In genomic region chr3:101407568-101407967, GRCm38 (mm10) we compare ENCODE assay signal across 10 mouse cellular contexts. TPM values are rescaled to one million over a fixed set of nuclear protein-coding genes. Genes with fewer than 3 reads are reported as not detected.
DNase-seq lines count a peak whose midpoint lies in the region; ATAC-seq and TF ChIP-seq lines count a peak whose summit lies in the region.
"Had no signal": no experiment of that assay in that cellular context is flagged by ENCODE, and none has a peak within 500 bp of the region (broad histone marks: within the 10 kb centered on the region; RNA-seq: fewer than 3 reads in every experiment).

No protein-coding gene starts in this region.

- WGBS in heart, postnatal 0 days = 33% methylated on average over 8 of the region's 8 CpGs
- WGBS in neural tube, embryonic 15.5 days = 78% methylated on average over 8 of the region's 8 CpGs

- no peak overlapping the region for H3K4me2 ChIP-seq in heart, postnatal 0 days (ENCODE audit: low read depth, low read length)
- no peak overlapping the region for H3K4me2 ChIP-seq in neural tube, embryonic 15.5 days

- peaks cover 80% of the 10 kb centered on the region for H3K4me1 ChIP-seq in heart, postnatal 0 days (ENCODE audit: control insufficient read depth, insufficient read depth)
- peaks cover 76% of the 10 kb centered on the region for H3K4me1 ChIP-seq in neural tube, embryonic 15.5 days

- peak; percentile 36 for DNase-seq in heart, postnatal 0 days (ENCODE audit: low spot score)
- no peak for DNase-seq in heart, adult 9 months (ENCODE audit: low spot score in 2 of 2)
- DNase-seq in CD4-positive helper T cell, adult 2 months (ENCODE audit: low read depth, low spot score) = peak; percentile 63
- DNase-seq in T-cell, adult 2 months (ENCODE audit: low spot score) = peak; percentile 79
- DNase-seq in cerebellum, adult 9-10 months = no peak
- no peak for DNase-seq in heart, postnatal 36 days
- DNase-seq: kidney, adult 8-10 months had no signal

- no peaks in the 10 kb centered on the region for H3K36me3 ChIP-seq in heart, postnatal 0 days (replicated peaks; ENCODE audit: control insufficient read depth, insufficient read depth, low read length)
- no peaks in the 10 kb centered on the region for H3K36me3 ChIP-seq in neural tube, embryonic 15.5 days
- H3K36me3 ChIP-seq: embryonic facial prominence, embryonic 15.5 days had no signal

- no peak for TF ChIP-seq CTCF in heart, postnatal 0 days (IDR thresholded peaks at IDR 0.05; ENCODE audit: low read depth)

- H3K9ac ChIP-seq in heart, postnatal 0 days (replicated peaks; ENCODE audit: low read depth, low read length) = no peak overlapping the region
- H3K9ac ChIP-seq in neural tube, embryonic 15.5 days (replicated peaks) = no peak overlapping the region
- H3K9ac ChIP-seq: embryonic facial prominence, embryonic 15.5 days had no signal

- no peaks in the 10 kb centered on the region for H3K9me3 ChIP-seq in heart, postnatal 0 days (replicated peaks; ENCODE audit: control insufficient read depth, low read length)
- H3K9me3 ChIP-seq in neural tube, embryonic 15.5 days (replicated peaks) = no peaks in the 10 kb centered on the region
- H3K9me3 ChIP-seq: embryonic facial prominence, embryonic 15.5 days had no signal

- ATAC-seq in heart, postnatal 0 days (ENCODE audit: insufficient read depth, low read depth) = no peak
- peak; percentile 67 for ATAC-seq in megakaryocyte progenitor cell, adult 5-6 weeks (replicated peaks; ENCODE audit: poor library complexity)
- no peak for ATAC-seq in neural tube, embryonic 15.5 days (ENCODE audit: low FRiP score)

- no peak overlapping the region for H3K27ac ChIP-seq in heart, postnatal 0 days (ENCODE audit: low read depth)
- no peak overlapping the region for H3K27ac ChIP-seq in neural tube, embryonic 15.5 days (replicated peaks)

- intact Hi-C loops in heart, postnatal 36 days (cut with DNase I) = no loop called here

- no peak for TF ChIP-seq EP300 in heart, postnatal 0 days (IDR thresholded peaks at IDR 0.05; ENCODE audit: low read depth)

- no peaks in the 10 kb centered on the region for H3K27me3 ChIP-seq in heart, postnatal 0 days (ENCODE audit: control insufficient read depth, insufficient read depth, low read length)
- no peaks in the 10 kb centered on the region for H3K27me3 ChIP-seq in neural tube, embryonic 15.5 days (replicated peaks)
- H3K27me3 ChIP-seq: embryonic facial prominence, embryonic 15.5 days had no signal

- no peak overlapping the region for H3K4me3 ChIP-seq in heart, postnatal 0 days (ENCODE audit: low read depth, low read length)
- H3K4me3 ChIP-seq in neural tube, embryonic 15.5 days (replicated peaks) = no peak overlapping the region
- H3K4me3 ChIP-seq: embryonic facial prominence, embryonic 15.5 days had no signal

RNA-seq across cellular contexts. Expression of gene Igsf3, which starts 30.7 kb away (rescaled TPM):
- 23.9 and 27.1 TPM in 2 replicates for total RNA-seq in heart, postnatal 0 days (2014; rRNA removed; ENCODE audit: low replicate concordance)
- 16.6 and 18.0 TPM in 2 replicates for polyA plus RNA-seq in heart, postnatal 0 days (2015; fragmentation: Nextera tagmentation; extraction: Ambion mirVana)
- 0.68 and 1.1 TPM in 2 replicates for total RNA-seq in megakaryocyte progenitor cell, adult 5-6 weeks (2015)
- 1.1 and 1.3 TPM in 2 replicates for total RNA-seq in megakaryocyte progenitor cell, adult 5-6 weeks (2017)
- polyA plus RNA-seq in neural tube, embryonic 15.5 days (2015; fragmentation: Nextera tagmentation; extraction: Ambion mirVana) = 84.8 and 89.7 TPM in 2 replicates
- 10 to 100 TPM in 1 of 2 experiments, 1 to 10 TPM in 1; 9.9 to 13.2 TPM for total RNA-seq in heart, postnatal 36 days (2021)

Comparison
In these comparisons a context has a peak if more than half of its experiments do, and no peak if none do; other contexts are left out.
1. DNase-seq: peak in heart, postnatal 0 days (single experiment), CD4-positive helper T cell, adult 2 months (single experiment) and T-cell, adult 2 months (single experiment); none in heart, adult 9 months (0 of 2), cerebellum, adult 9-10 months (single experiment) and heart, postnatal 36 days (0 of 2).
2. RNA of gene Igsf3, which starts 30.7 kb away (total RNA-seq): 23.9 to 27.1 TPM in heart, postnatal 0 days and 9.9 to 13.2 TPM in heart, postnatal 36 days; 0.68 to 1.3 TPM in megakaryocyte progenitor cell, adult 5-6 weeks; every median in the first group is over 4 times any median in the second.